Mouse (Mus musculus): ENCODE data around the gene Krtap28-10. TPM values are rescaled to one million over a fixed set of nuclear protein-coding genes. Genes with fewer than 3 reads are reported as not detected.
"Not testable (repeated sequence)": the region's sequence is repeated elsewhere in the genome, so short reads cannot be mapped to it uniquely, and the experiment has no call there.

The Krtap28-10 gene
- total RNA-seq, 2 experiments from 2014 or later: not detected

- no peak for DNase-seq
Observed at GRCm38 (mm10) chr1:83007471-83007870, 34.8 kb downstream of the Krtap28-10 start.

- no peak for DNase-seq
Observed at GRCm38 (mm10) chr1:83006218-83007179, 35.8 kb downstream of the Krtap28-10 start.

DNA sequence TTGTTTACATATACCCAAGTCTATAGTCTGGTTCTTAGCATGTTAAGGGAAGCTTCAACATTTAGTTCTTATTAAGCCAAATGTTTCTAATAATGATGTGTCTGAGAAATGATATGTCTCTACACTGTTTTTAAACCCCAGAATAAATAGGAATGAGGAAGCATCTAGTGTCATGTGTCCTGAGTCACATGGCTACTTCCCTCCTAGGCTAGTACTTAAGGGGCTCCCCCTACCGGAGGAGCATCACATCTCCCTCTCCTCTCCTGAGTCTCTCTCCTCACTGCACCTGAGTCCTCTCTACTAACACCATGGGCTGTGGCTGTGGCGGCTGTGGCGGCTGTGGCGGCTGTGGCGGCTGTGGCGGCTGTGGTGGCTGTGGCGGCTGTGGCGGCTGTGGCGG lies 42.0 kb downstream of the Krtap28-10 start, which contains the start of gene Gm47959:
Gm47959 (plus strand) TSS at position 243 of the 400 bp plus-strand sequence.
- DNase-seq: not testable (repeated sequence)

DNA sequence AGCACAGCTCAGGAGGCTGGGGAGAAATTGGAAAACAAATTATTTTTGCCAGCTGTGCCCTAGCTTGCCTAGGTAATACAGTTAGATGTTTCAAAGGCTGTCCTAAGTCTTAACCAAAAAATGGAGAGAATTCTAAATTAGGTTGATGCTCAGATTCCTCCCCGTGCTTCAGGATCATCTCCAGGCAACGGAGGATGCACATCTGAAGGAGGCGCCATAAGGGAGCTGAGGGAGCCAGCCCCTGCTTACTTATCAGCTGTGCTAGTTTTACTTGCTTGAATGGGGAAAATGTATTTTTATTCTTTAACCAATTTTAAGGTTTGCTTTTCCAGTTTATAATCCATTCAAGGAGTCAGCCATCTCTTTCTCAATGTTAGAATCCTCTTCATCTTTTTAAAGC lies 48.3 kb downstream of the Krtap28-10 start:
- no peak for DNase-seq

DNA sequence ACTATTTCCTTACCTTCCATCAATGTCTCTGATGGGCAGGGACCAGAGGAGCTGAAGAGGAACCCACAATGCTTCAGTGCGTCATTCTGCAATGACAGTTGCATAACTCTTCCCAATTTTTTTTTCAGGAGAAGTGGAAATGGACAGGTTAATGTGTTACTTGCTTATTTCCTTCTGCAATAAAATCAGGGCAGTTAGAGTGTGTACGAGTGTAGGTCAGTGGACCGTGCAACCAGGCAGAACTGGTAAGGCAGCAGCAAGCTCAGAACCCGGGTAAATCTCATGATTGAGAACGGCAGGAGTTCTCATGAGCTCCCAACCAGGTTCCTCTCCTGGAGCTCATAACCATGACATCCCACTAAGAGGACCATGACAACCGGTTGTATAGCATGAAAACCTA lies 50.2 kb downstream of the Krtap28-10 start:
- DNase-seq: no peak

DNA sequence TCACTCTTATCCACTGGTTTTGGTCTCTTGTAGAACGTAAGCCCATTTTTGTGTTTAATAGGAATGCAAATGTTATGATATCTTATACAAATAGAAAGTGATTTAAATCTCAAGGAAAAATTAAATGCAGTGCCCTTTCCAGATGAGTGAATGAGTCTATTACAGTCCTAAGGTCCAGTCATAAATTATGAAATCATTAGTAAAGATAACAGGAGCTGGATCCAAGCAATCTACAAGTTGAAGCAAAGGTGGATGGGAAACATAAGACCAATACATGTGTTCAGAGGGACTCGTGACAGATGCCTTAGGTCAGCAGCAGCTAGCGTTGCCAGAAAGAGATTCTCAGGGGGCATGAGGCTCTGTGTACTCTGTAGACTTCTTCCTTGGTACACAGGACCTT lies 50.7 kb downstream of the Krtap28-10 start:
- DNase-seq: no peak

Other genes with a start within 250 kb of the Krtap28-10 start
- gene Agfg1, start 203.0 kb downstream of the Krtap28-10 start, total RNA-seq (2021): 10 to 100 TPM; 27.3 to 27.5 TPM
- not detected for gene A030005L19Rik, start 129.2 kb downstream of the Krtap28-10 start, total RNA-seq (2021)
- not detected for gene A030014E15Rik, start 117.6 kb downstream of the Krtap28-10 start, total RNA-seq (2021)
- gene Gm6217, start 111.1 kb downstream of the Krtap28-10 start, total RNA-seq (2021): not detected
- gene A030003K21Rik, start 99.1 kb downstream of the Krtap28-10 start, total RNA-seq (2021): not detected
- gene Gm7544, start 86.5 kb downstream of the Krtap28-10 start, total RNA-seq (2021): not detected
- not detected for gene Gm47955, start 82.2 kb downstream of the Krtap28-10 start, total RNA-seq (2021)
- not detected for gene Gm47959, start 41.9 kb downstream of the Krtap28-10 start, total RNA-seq (2021)
- under 1 TPM; 0.51 to 0.55 TPM for gene Slc19a3, start 4.0 kb downstream of the Krtap28-10 start, total RNA-seq (2021)
- gene Gm47969, start 2.5 kb upstream of the Krtap28-10 start, total RNA-seq (2021): not detected
- gene A030005K14Rik, start 16.9 kb upstream of the Krtap28-10 start, total RNA-seq (2021): not detected
- not detected for gene Krtap28-13, start 18.4 kb upstream of the Krtap28-10 start, total RNA-seq (2021)
- gene Ccl20, start 74.3 kb upstream of the Krtap28-10 start, total RNA-seq (2021): under 1 TPM in 1 of 2 experiments, not detected in 1; 0.64 TPM
- gene Daw1, start 117.3 kb upstream of the Krtap28-10 start, total RNA-seq (2021): not detected